Mouse (Mus musculus) ES-E14 (cell line): ENCODE measurements at regions not wholly inside any gene's neighbourhood (a gene's known extent, or its start where the extent isn't known, plus 50 kb on each side); places are given as distances from the start of the nearest gene placed in this dataset.

Experiments
- CHD2 ChIP-seq: IDR thresholded peaks from 2 replicates; pipeline ENCODE4 v1.6.1; 2014; ENCODE audit warnings: mild to moderate bottlenecking, low read depth, low read length, inconsistent platforms
- MAFK ChIP-seq: IDR thresholded peaks from 2 replicates; pipeline ENCODE4 v1.6.1; 2014; ENCODE audit warnings: mild to moderate bottlenecking, low read depth, low read length, inconsistent platforms; ENCODE audit not compliant: insufficient read depth
- ZNF384 ChIP-seq: IDR thresholded peaks from 2 replicates; pipeline ENCODE4 v1.6.1; 2012; ENCODE audit warnings: low read depth, low read length, inconsistent platforms

GRCm38 (mm10) chr2:40321506-40321905 is 1095.3 kb upstream of the Ppp6c start:
- TF ChIP-seq ZNF384 (no peak), CHD2 (no peak), MAFK (no peak)
